Mouse (Mus musculus) spleen, postnatal 0 days (tissue): ENCODE results near the gene Rnf126. TPM values are rescaled to one million over a fixed set of nuclear protein-coding genes. Genes with fewer than 3 reads are reported as not detected.

ENCODE experiments used
- polyA plus RNA-seq: library from polyadenylated mRNA; unstranded; fragments of >200 nt; fragmentation: Nextera tagmentation; extraction: Ambion mirVana; gene quantifications from 2 replicates; pipeline ENCODE4 v1.2.1, GENCODE M21; 2015

Gene Rnf126
- 41.4 and 42.3 TPM in 2 replicates for polyA plus RNA-seq

GRCm38 (mm10) chr10:79766508-79767325 is at the start of gene Rnf126:
Rnf126 (minus strand) TSS chr10:79766952.

GRCm38 (mm10) chr10:79793051-79793737 is 26.4 kb upstream of the Rnf126 start, which contains the start of gene Palm:
Palm (plus strand) TSS chr10:79793572.

GRCm38 (mm10) chr10:79790861-79791260 is 24.1 kb upstream of the Rnf126 start, which contains the start of gene Prss57:
Prss57 (minus strand) TSS chr10:79790961.

GRCm38 (mm10) chr10:79777103-79777531 is 10.4 kb upstream of the Rnf126 start, which contains the start of gene Fstl3:
Fstl3 (plus strand) TSS chr10:79777272.

GRCm38 (mm10) chr10:79754856-79755516 is 11.8 kb downstream of the Rnf126 start, which contains the start of gene Fgf22:
Fgf22 (plus strand) TSS chr10:79755076.

GRCm38 (mm10) chr10:79745898-79746773 is 20.6 kb downstream of the Rnf126 start, which contains the start of gene Polrmt:
Polrmt (minus strand) TSS chr10:79746581.

GRCm38 (mm10) chr10:79716254-79716987 is 50.3 kb downstream of the Rnf126 start, which contains the start of gene Hcn2:
Hcn2 (plus strand) TSS chr10:79716634.

Other genes starting within 250 kb of the Rnf126 start
- gene Plpp2, start 233.2 kb downstream of the Rnf126 start, polyA plus RNA-seq: 8.5 and 11.1 TPM in 2 replicates
- 10.7 and 13.4 TPM in 2 replicates for gene Mier2, start 211.8 kb downstream of the Rnf126 start, polyA plus RNA-seq
- not detected in 2 replicates for gene Theg, start 179.6 kb downstream of the Rnf126 start, polyA plus RNA-seq
- not detected in 2 replicates for gene C2cd4c, start 152.9 kb downstream of the Rnf126 start, polyA plus RNA-seq
- gene Shc2, start 129.0 kb downstream of the Rnf126 start, polyA plus RNA-seq: 0.90 TPM in 2 replicates
- gene Odf3l2, start 121.2 kb downstream of the Rnf126 start, polyA plus RNA-seq: not detected in 2 replicates
- 25.8 and 30.9 TPM in 2 replicates for gene Madcam1, start 102.4 kb downstream of the Rnf126 start, polyA plus RNA-seq
- gene Tpgs1, start 97.6 kb downstream of the Rnf126 start, polyA plus RNA-seq: 31.4 and 37.7 TPM in 2 replicates
- 108 and 126 TPM in 2 replicates for gene Cdc34, start 84.8 kb downstream of the Rnf126 start, polyA plus RNA-seq
- 0.23 and 0.45 TPM in 2 replicates for gene Gzmm, start 77.9 kb downstream of the Rnf126 start, polyA plus RNA-seq
- gene Bsg, start 62.5 kb downstream of the Rnf126 start, polyA plus RNA-seq: 663 and 749 TPM in 2 replicates
- gene Hcn2, start 50.3 kb downstream of the Rnf126 start, polyA plus RNA-seq: 0.04 and 0.07 TPM in 2 replicates
- gene Polrmt, start 20.4 kb downstream of the Rnf126 start, polyA plus RNA-seq: 15.7 and 18.4 TPM in 2 replicates
- gene Fgf22, start 11.9 kb downstream of the Rnf126 start, polyA plus RNA-seq: 0.28 TPM in 1 of 2 replicates, not detected in the other
- 3.3 and 3.6 TPM in 2 replicates for gene Fstl3, start 10.3 kb upstream of the Rnf126 start, polyA plus RNA-seq
- 9.3 and 15.0 TPM in 2 replicates for gene Prss57, start 24.0 kb upstream of the Rnf126 start, polyA plus RNA-seq
- 16.9 and 22.9 TPM in 2 replicates for gene Palm, start 26.6 kb upstream of the Rnf126 start, polyA plus RNA-seq
- 0.08 and 0.27 TPM in 2 replicates for gene Misp, start 54.0 kb upstream of the Rnf126 start, polyA plus RNA-seq
- 131 and 134 TPM in 2 replicates for gene Ptbp1, start 87.5 kb upstream of the Rnf126 start, polyA plus RNA-seq
- 176 and 239 TPM in 2 replicates for gene Prtn3, start 107.5 kb upstream of the Rnf126 start, polyA plus RNA-seq
- gene Plppr3, start 107.7 kb upstream of the Rnf126 start, polyA plus RNA-seq: 9.7 and 12.6 TPM in 2 replicates
- 219 and 294 TPM in 2 replicates for gene Elane, start 119.3 kb upstream of the Rnf126 start, polyA plus RNA-seq
- gene Cfd, start 123.9 kb upstream of the Rnf126 start, polyA plus RNA-seq: not detected in 2 replicates
- 20.3 and 23.3 TPM in 2 replicates for gene Med16, start 142.0 kb upstream of the Rnf126 start, polyA plus RNA-seq
- not detected in 2 replicates for gene Gm26602, start 143.9 kb upstream of the Rnf126 start, polyA plus RNA-seq
- 0.41 and 0.68 TPM in 2 replicates for gene Kiss1r, start 150.0 kb upstream of the Rnf126 start, polyA plus RNA-seq
- 107 and 121 TPM in 2 replicates for gene R3hdm4, start 154.3 kb upstream of the Rnf126 start, polyA plus RNA-seq
- 6.2 and 8.2 TPM in 2 replicates for gene Arid3a, start 160.1 kb upstream of the Rnf126 start, polyA plus RNA-seq
- gene Wdr18, start 193.2 kb upstream of the Rnf126 start, polyA plus RNA-seq: 64.8 and 66.8 TPM in 2 replicates
- gene Grin3b, start 203.8 kb upstream of the Rnf126 start, polyA plus RNA-seq: 0.11 TPM in 2 replicates
- gene Tmem259, start 217.4 kb upstream of the Rnf126 start, polyA plus RNA-seq: 16.8 and 16.9 TPM in 2 replicates
- 98.3 and 121 TPM in 2 replicates for gene Cnn2, start 221.6 kb upstream of the Rnf126 start, polyA plus RNA-seq
- 8.3 and 8.8 TPM in 2 replicates for gene Abca7, start 229.5 kb upstream of the Rnf126 start, polyA plus RNA-seq
- 34.2 and 41.9 TPM in 2 replicates for gene Arhgap45, start 249.7 kb upstream of the Rnf126 start, polyA plus RNA-seq